Mouse (Mus musculus): ENCODE results near the gene Mat1a.

The Mat1a gene

DNA sequence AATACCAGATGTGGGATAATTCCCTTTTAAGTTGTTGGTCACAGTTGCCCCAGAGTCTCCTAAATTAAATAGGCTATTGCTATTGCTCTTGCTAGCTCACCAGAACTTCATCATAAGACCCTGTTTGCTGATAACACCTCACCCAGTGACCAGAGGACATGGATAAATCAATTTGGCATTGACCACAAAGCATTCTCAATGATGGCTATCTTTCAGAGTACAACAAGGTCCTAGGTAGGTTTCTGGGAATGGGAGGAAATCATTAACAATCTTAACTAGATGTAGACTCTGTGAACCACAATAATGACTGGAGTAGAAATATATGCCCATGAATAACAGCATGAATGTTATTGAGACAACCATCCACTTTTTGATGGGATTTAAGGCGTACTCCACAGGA lies 35.9 kb downstream of the Mat1a start:
- DNase-seq (ENCODE audit: low spot score), result no peak

DNA sequence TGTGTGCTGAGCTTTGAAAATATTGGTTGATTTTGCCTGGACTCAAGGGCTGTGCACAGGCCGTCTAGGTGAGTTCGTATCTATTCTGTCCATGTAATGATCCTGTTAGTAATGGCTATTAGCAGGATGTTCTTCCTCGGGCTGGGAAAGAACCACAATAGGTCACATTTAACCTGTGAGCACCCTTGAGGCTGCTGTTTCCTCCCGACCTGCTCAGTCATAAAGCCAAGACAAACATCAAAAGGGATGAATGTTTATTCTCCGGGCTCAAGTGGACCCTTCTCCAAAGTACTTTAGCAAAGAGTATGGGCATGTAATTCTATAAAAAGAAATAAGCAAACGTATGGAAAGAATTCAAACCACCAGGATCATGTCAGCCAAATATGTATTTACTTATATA lies 41.2 kb downstream of the Mat1a start:
- DNase-seq (ENCODE audit: low spot score), result no peak

DNA sequence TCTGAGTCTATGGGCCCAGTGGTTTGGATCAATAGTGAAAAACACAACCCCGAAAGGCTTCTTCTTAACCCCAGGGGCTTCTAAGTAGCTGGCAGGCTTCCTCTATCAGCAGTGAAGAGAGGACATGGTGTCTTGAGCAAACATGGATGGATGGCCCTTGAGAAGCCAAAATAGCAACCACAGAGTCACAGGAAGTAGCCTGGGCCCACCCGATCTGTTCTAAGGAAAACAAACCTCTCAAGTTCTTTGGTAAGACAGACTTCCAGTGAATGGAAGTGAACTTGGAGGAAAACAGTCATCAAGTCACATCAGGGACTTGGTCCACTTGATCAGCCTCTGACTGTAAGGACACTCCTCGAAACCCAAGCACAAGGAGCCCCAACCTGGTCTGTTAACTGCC lies 42.1 kb downstream of the Mat1a start:
- DNase-seq (ENCODE audit: low spot score), result no peak

DNA sequence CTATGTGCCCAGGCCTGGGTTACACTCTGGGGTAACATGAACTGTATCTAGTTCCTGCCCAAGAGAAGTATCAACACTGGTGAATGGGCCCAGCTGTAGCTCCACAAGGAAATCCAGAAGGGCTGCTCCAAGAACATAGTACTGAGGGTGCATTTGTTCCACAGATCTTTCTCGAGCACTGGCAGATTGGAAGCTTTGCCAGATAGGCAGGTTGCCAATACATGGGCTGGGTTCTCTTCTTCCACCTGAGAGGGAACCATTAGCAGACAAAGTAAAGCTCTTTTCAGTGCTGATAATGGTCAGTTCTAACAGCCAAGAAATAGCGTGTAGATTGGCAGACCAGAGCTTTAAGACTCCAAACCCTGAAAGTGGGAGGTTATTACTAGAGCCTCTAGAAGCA lies 42.5 kb downstream of the Mat1a start:
- no peak for DNase-seq (ENCODE audit: low spot score)

DNA sequence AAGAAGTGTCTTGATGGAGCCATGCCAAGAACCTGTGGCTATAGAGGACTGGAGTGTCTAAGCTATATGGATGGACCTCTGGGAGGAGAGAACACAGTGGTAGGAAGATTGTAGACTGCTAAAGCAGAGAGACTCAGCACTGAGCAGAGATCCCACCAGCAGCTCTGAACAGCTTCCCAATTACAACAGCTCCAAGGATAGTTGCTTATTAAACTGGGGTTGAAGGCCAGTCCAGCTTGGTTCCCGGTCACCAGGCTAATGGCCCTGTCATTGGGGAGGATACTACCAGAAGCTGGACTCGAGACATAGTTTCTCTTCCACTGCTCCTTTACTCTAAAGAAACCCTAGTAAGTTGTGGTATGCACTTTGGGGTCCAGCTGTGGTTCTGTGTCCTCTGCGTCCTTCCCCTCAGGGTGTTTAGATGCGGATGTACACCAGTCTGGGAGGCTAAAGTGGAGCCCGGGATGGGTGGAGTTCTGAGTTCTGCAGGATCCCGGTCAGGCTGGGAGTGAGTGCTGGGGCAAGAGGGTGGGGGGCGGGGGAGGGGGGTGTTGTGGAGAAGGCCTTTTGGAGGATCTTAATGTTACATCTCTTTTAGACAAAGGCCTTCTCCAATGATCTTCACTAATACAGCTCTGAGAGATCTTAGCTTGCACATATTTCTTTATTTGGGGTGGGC lies 46.5 kb downstream of the Mat1a start, which contains the start of gene Mbl1:
Gene Mbl1 (plus strand): TSS at position 239 of the 679 bp plus-strand sequence.
- no peak for DNase-seq (ENCODE audit: low spot score)

DNA sequence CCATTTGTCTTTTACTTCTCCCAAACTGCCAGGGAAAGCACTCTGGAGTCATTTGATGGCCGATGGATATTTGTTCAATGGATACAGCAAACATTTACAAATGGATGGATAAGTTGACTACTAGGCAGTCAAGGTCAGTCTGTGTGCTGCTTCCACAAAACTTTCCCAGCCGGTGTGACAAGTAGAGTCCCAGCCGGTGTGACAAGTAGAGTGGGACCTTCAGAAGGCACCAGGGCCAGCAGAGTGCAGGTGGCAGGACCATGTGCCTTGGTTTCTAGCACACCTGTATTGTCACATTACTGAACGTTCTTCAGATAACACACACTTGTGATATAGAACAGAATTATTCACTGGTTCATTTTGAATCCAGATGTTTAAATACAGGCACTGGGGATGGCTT lies 55.2 kb downstream of the Mat1a start:
- no peak for DNase-seq (ENCODE audit: low spot score)

DNA sequence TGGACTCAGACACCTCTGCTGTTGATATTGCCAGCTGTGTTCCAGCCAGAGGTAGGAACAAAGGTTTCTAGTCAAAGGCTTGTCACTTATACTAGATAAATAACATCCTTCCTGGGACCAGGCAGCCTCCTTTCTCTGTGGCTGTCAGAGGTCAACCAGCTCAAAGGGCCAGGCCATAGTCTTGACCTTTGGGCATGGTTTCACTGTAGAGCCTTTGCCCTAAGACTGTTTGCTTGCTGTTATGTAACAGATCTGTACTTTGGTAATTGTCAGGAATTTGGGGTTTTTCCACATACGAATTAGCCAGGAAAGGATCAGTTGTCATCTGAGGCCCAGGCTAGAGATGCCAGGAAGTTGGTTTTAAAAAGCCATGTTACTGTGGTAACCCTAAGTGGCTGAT lies 55.9 kb downstream of the Mat1a start:
- no peak for DNase-seq (ENCODE audit: low spot score)

DNA sequence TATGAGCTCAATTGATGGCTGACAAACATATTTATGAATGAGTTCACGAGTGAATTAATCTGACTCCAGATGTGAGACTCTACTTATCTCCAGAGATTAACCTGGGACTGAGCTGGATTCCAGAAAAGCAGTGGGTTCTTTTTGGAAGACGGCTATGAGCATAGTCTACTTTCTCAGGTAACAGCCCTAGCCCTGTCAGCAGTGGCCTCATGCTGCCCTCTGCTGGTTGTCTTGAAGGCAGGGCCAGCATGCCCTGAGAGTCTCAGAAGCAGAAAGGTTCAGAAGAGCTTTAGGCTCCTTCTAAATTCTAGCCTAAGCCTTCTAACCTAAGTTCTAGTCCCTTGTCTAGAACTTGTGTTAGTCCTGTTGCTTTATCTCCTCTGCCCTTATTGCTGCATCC lies 57.8 kb downstream of the Mat1a start:
- DNase-seq (ENCODE audit: low spot score), result no peak

DNA sequence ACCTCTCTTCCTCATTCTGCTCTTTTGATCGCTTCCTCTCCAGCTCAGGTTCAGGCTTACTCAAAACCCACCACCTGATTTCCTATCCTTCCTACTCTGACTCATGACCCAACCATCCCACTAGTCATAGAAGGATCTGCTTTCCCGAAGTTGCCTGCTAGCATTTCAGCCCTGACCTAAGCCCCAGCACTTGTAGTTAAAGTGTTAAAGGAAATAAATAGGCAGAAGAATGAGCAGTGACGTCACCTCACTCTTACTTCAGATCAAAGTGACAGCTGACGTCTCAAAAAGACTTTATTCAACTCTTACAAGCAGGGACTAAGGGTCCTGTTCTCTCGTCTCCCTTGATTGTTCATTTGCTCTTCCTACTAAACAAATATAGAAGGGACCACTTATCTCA lies 62.4 kb downstream of the Mat1a start:
- no peak for DNase-seq (ENCODE audit: low spot score)

DNA sequence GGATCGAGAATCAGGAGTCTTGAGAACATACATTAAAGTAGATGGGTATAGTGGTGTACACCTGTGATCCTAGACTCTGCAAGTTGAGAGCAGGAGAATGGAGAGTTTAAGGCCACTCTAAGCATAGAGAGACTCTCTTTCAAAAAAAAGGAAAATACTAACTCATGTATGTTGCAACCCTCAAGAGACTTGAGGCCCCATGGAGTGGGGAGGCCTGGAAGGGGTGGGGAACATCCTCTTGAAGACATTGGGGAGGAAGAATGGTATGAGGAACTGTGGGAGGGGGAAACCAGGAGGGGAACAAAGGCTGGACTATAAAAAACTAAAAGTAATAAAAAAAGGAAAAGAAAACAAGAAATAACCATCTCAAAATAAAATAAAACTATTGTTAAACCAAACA lies 63.7 kb downstream of the Mat1a start:
- no peak for DNase-seq (ENCODE audit: low spot score)

DNA sequence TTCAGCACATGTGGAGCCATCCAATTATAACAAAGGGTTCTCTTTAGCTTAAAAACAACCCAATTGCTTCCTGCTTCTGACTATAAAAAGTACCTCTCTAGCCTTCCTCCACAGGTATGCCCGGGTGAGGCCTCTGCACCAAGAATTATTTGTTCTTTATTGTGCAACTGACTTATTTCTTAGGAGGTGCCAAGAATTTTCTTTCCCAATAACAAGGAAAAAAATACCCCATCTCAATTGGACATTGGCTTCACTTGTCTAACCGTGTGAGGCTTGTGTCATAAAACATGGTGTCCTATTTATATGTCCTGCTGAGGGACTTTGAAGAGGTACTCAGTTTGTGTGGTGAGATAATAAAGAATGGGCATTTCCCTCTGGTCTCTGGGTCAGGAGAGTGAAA lies 65.7 kb downstream of the Mat1a start:
- no peak for DNase-seq (ENCODE audit: low spot score)

Measured in spleen, adult 12 weeks (tissue).